Mouse (Mus musculus): ENCODE data around the gene Josd2.

DNA sequence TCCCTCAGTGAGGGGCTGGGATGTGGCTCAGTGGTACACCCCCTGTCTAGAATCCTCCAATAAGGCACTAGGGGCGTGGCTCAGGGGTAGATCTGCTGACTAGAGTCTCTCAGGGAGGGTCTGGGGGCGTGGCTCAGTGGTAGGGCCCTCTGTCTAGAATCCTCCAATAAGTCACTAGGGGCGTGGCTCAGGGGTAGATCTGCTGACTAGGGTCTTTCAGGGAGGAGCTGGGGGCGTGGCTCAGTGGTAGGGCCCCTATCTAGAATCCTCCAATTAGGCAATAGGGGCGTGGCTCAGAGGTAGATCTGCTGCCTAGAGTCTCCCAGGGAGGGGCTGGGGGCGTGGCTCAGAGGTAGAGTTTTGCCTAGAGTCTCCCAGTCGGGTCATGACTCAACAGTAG lies 34.4 kb upstream of the Josd2 start:
- TF ChIP-seq REST (IDR thresholded peaks at IDR 0.05; ENCODE audit: insufficient read depth, insufficient read length) (no peak), MYOD1 (IDR thresholded peaks at IDR 0.05; ENCODE audit: control insufficient read depth in 1 of 3, insufficient read length in 2 of 3, low read depth in 2 of 3) (no peak), USF1 (IDR thresholded peaks at IDR 0.05; ENCODE audit: low read depth) (no peak), MYOG (IDR thresholded peaks at IDR 0.05; ENCODE audit: control insufficient read depth in 1 of 3, insufficient read depth in 1 of 3, insufficient read length in 2 of 3, low read depth in 2 of 3) (no peak), POLR2A (IDR thresholded peaks at IDR 0.05; ENCODE audit: insufficient read length, low read depth) (no peak), TCF12 (IDR thresholded peaks at IDR 0.05; ENCODE audit: insufficient read depth, poor library complexity, severe bottlenecking) (no peak), MAX (IDR thresholded peaks at IDR 0.05; ENCODE audit: low read depth) (no peak), CEBPB (IDR thresholded peaks at IDR 0.05; ENCODE audit: insufficient read depth, poor library complexity, severe bottlenecking) (no peak)

Measured in myocyte (in vitro differentiated cells).